Mouse (Mus musculus) 3T3-L1 (cell line): ENCODE results near the gene Zmym4.

Experiments used
- DNase-seq: peaks from one replicate; pipeline ENCODE4 v3.0.0-alpha.2; 2015; ENCODE audit warnings: low read depth, low spot score

The Zmym4 gene

DNA sequence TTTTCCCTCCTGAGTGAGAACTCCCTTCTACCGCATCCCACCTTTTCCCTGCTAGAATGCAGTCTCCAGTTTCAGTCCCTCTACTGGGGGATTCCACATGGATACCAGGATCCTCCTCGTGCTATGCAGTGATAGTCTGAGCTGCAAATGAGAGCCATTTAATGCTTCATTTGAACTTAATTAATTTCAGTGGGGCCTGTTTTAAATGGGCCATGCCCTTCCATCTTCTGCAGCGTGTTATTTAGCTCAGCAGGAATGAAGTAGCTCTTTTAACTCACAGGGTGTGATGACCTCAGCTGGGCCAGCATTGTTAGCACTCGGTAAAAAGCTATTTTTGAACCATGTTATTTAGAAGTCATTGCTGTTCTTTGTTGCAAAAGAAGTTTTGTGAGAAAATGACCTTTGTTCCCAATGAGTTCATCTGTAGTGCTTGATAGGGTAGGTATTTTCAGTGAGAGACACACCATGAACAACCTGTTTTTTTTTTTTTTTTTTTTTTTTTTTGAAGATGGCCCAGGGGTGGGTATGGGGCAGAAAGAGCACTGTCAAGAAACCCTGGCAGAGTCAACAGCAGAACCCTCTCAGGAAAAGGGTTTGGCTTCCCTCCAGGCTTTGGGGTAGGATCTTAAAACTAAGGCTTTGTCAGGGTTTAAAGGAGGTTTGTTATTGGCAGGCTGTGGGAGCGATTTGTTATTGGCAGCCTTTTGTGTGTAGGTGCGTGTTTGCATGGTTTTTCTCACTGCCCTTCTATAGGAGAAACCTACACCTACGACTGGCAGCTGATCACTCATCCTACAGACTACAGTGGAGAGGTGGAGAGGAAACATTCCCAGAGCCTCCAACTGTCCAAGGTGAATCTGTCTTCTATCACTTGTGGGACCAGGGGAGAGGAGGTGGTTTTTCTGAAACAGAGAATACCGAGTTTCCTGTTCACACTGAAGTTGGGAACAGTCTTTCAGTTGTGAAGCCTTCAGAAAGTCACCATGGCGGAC, 144.7 kb downstream of the Zmym4 start:
- DNase-seq = no peak

DNA sequence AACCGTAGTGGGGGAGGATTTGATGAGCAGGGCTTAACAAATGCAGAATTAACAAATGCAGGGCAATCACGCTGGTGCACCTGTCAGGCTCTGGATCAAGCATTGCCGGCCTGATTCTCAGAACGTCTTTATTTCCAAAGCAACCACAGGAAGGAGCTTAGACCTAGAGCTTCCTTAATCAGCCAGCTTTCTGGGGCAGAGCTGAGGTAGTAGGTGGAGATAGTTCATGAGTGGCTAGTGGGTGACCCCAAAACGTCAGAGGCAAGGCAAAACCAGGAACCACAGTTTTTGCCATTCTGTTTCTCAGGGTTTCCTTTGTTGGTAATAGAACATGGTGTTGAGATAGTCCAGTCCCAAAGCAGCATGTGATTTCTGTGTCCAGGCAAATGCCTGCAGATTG, 153.1 kb downstream of the Zmym4 start:
- no peak for DNase-seq

DNA sequence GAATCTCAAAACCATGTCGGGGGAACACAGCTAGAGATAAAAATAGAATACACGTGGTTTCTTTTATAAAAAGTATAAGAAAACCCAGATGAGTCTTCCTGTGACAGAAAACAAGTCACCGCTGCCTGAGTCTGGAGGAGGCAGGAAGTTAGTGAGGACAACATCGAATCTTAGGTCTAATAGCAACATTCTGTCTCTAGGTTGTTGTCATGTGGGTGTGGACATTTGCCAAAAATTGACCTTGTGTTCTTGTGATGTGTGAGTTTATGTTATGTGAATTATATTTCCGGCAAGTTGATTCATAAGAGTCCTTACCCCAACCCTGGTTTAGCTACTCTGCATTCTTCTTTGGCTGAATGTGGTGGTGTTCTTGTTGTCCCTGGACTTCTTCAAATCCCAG, 154.7 kb downstream of the Zmym4 start:
- DNase-seq = no peak
